Mouse (Mus musculus) heart, adult 18-20 months (tissue): ENCODE results near the gene Trp53bp1. TPM values are rescaled to one million over a fixed set of nuclear protein-coding genes. Genes with fewer than 3 reads are reported as not detected.
A peak's percentile ranks its signal among the peaks of the same experiment; 100 is the strongest.

Source experiments
- DNase-seq, 2 experiments: peaks; one replicate each; pipeline ENCODE4 v3.0.0; 2021 to 2022; ENCODE audit warnings: mixed read lengths in 1 of 2
- long read RNA-seq, 2 experiments: library from polyadenylated mRNA; stranded (forward); transcript quantifications; one replicate each; pipeline ENCODE4 v2.0.0; 2021
- total RNA-seq, 2 experiments: library from RNA; stranded (reverse); gene quantifications; 2 replicates each; pipeline ENCODE4 v1.2.3; 2021

Trp53bp1 gene
- total RNA-seq, result 10 to 100 TPM; 28.1 to 28.4 TPM
- long read RNA-seq, experiment 1, full-length matches to known transcripts, result 1 of 7 reads
- long read RNA-seq, experiment 1, partial matches to known transcripts, result 5 of 7 reads
- long read RNA-seq, experiment 1, other reads (novel, unspliced or antisense), result 1 of 7 reads
- long read RNA-seq, experiment 2, partial matches to known transcripts, result 3 of 4 reads
- long read RNA-seq, experiment 2, other reads (novel, unspliced or antisense), result 1 of 4 reads

GRCm38 (mm10) chr2:121271236-121271927 is at the start of gene Trp53bp1:
Gene Trp53bp1, minus strand, starts transcription at chr2:121271407.
- DNase-seq, result peak; percentile 98 to 99

DNA sequence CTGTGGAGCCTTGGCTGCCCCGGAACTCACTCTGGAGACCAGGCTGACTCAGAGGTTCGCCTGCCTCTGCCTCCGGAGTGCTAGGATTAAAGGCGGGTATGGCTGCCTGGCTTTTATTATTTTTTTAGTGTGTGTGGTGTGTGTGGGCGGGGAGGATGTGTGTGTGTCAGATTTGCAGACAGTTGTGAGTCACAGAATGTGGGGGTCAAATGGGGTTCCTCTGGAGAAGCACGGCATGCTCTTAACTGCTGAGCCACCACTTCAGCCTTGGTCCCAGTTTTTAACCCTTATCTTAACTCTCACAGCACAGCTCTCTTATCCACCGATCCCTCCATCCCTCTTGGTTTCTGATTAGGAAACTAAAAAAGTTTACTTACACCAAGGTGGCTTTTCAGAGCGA is 45.1 kb upstream of the Trp53bp1 start:
- no peak for DNase-seq

- DNase-seq, result peak; percentile 73 to 82
These were observed 37.8 kb upstream of the Trp53bp1 start for GRCm38 (mm10) chr2:121308997-121309416.

- no peak for DNase-seq
These were observed 28.8 kb upstream of the Trp53bp1 start for GRCm38 (mm10) chr2:121300036-121300435.

GRCm38 (mm10) chr2:121299471-121299870 is 28.3 kb upstream of the Trp53bp1 start:
- DNase-seq, result no peak

DNA sequence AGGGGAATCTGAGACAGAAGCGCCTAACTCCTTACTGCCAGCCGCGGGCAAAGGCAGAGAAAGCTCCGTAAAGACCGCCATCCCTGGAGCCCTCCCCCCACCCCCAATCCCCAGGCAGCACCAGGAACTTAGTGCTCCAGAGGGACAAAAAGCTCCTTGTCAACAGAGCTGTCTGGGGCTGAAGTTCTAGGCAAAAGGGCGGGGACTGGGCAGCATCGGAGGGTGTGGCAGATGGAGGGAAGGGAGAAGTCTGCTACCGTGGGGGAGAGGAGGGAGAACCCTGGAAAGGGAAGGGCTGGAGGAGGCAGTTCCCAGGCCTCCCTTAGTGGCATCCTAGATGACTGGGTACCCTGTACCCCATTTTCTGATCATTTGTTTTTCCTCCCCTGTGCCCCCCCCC is 26.9 kb upstream of the Trp53bp1 start:
- no peak for DNase-seq

DNA sequence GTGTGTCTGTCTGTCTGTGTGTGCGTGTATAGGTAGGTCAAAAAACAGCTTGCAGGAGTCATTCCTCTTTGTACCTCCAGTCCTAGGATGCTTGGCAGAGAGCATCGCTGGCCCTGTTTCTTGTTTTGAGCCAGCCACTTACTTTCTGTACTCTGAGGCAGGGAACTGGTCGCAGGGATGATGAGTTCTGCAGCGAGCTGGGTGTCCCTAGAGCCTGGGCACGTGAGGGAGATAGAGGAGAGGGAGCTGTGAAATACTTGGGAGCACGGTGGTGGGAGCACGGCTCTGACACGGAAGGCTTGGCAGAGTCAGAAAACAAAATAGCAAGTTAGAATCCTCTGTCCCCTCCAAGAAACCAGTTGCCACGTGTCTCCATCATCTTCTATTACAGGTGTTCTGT is 26.5 kb upstream of the Trp53bp1 start:
- no peak for DNase-seq

DNA sequence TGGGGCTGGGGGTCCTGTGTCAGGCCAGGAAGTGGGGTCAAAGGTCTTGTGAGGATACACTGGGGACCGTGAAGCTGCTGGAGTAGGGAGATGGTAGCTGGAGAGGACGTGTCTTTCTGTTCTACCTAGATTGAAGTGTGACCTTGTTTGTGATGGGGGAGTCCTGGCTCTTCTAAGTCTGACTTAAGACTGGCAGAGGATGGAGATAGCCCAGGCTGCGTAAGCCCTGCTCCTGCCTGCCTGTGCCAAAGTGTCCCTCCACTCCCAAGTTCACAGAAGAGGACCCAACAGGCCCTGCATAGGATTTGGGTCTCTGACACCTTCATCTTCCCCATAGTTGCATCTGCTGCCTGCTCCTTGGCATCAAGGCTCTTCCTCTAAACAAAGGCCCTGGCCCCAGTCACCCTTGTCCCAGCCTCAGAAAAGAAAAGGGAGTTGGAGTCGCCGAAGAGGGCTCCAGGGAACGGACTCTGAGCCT is 25.6 kb upstream of the Trp53bp1 start:
- DNase-seq, result no peak

GRCm38 (mm10) chr2:121295608-121296571 is 24.7 kb upstream of the Trp53bp1 start:
- peak; percentile 29 to 50 for DNase-seq

- peak; percentile 63 to 64 for DNase-seq
These were observed 23.8 kb upstream of the Trp53bp1 start for GRCm38 (mm10) chr2:121294753-121295607.

GRCm38 (mm10) chr2:121294182-121294581 is 23.0 kb upstream of the Trp53bp1 start:
- peak; percentile 78 to 83 for DNase-seq

- no peak for DNase-seq
These were observed 21.3 kb upstream of the Trp53bp1 start for GRCm38 (mm10) chr2:121292316-121293013.

DNA sequence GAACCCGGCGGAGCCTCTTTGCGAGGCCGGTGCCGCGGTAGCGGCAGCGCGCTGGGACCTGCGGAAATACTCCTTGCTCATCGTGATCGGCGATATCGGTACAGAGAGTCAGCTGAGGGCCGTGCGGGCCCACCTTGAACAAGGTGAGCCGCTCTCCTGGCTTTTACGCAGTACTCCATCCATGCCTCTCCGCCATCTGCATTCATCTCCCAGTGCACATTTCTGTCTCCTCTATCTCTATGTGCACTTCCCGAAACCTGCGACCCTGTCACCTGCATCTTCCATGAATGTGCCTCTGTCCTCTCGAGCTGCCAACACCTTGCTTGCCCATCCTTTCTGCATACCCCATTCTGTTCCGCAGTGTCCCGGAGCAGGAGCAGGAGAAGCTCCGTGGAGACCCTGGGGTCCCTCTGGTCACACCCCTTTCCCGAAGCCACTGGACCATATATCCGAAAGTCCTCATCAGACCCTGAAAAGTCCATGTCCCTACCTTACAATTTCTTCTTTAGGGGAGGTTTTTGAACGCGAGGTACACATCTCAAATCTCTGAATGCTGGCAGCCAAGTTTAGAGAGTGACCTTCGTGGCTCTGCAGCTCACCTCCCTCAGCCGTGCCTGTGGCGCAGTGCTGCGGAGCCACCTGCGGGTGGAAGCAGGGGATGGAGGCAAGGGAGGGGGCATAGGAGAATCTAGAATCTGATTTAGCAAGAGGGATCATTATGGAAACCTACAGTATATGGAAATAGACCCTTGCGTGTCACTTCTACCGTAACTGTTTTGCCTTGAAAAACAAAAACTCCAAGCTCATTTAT is 18.7 kb upstream of the Trp53bp1 start:
- DNase-seq, result no peak

DNA sequence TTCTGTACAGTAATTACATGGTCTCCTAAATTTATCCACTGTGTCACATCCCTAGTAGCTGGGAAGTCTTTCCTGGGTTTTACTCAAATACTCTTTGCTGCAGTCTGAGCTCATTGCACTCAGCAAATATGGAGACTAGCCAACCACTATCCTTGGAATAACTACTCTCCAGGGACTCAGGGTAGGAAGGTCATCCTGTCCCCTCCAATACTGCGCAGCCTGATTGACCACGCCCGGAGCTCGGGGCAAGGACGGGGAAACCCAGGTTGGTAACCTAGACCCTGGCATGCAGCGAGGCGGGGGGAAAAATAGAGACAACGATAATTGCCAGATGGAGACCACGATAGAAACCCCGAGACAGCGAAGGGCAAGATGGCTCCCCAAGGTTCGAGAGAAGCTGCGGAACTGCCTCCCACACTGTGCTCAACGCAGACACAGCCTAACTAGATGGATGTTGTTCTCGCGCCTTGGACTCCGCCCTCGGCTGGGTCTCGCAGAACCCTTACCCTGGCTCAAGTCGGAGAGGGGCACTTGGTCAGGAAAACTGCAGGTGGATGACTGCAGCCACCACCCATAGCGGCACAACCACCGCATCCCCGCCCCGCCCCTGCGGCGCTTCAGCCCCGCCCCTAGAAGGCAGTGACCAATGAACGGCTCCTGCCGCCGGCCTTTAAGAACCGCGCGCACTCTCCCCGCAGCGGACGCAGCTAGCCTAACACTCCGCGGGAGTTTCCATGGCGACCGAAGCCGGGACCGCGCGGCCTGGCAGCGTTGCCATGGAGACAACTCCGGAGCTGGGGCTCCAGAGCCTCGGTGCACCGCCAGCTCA is 17.9 kb upstream of the Trp53bp1 start, which contains the start of gene Map1a:
Map1a (plus strand) TSS at position 700 of the 829 bp plus-strand sequence.
- DNase-seq, result peak; percentile 93 to 94

- no peak for DNase-seq
These were observed 16.6 kb upstream of the Trp53bp1 start for GRCm38 (mm10) chr2:121287850-121288249.

DNA sequence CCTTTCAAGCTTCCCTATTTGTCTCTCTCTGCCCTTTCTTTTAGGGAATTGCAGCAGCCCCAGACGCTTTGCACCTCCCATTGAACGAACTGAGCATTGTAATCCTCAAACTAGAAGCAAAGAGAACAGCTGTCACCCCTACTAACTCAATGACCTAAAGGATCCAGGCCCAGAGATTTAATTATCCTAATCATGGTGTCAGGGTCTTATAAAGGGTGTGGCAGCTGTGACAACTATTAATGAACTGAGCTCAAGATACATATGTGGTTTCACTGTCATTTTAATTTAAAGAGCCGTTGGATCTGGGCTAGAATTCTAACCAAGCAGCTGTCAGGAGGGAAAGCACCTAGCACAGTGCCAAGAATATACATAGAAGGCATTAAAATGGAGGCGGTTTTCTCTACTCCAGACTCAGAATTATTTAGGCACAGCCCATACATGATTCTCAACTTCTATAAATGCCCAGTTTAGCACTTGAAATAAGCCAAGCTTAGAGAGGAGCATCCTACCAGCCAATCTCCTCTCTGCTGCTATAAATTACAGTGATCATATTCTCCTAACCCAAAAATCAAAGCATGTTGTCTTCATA is 815 bp upstream of the Trp53bp1 start:
- DNase-seq, result no peak

- DNase-seq, result no peak
These were observed 529 bp downstream of the Trp53bp1 start for GRCm38 (mm10) chr2:121270521-121271235.

DNA sequence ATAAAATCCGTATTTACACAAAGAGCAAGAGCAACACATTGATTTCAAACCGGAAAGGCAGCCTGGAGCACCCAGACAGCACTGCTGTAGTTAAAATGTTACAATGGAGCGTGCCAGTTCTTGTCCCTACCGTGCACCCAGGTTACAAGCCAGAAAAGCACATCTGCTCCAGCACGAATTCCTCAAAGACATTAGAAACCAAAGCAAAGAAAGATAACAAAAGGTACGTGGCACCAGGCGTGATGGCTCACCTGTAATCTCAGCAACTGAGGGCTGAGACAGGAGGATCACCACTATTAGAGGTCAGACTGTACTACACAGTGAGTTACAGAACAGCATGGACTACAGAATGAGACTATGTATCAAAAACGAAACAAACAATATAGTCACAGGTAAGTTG is 2.8 kb downstream of the Trp53bp1 start:
- no peak for DNase-seq
